Mouse (Mus musculus): ENCODE data around the gene Hoxa1. TPM values are rescaled to one million over a fixed set of nuclear protein-coding genes. Genes with fewer than 3 reads are reported as not detected.

The Hoxa1 gene
- total RNA-seq, 2 experiments from 2014 or later, result 0.29 to 0.43 TPM

- DNase-seq (ENCODE audit: low spot score in 2 of 2), result no peak
Measured at GRCm38 (mm10) chr6:52171938-52172337, 13.8 kb upstream of the Hoxa1 start.

GRCm38 (mm10) chr6:52171331-52171730 lies 13.2 kb upstream of the Hoxa1 start:
- DNase-seq (ENCODE audit: low spot score in 2 of 2), result no peak

GRCm38 (mm10) chr6:52170898-52171223 lies 12.7 kb upstream of the Hoxa1 start:
- DNase-seq (ENCODE audit: low spot score in 2 of 2), result no peak

GRCm38 (mm10) chr6:52170166-52170897 lies 12.2 kb upstream of the Hoxa1 start:
- no peak for DNase-seq (ENCODE audit: low spot score in 2 of 2)

GRCm38 (mm10) chr6:52169499-52170165 lies 11.5 kb upstream of the Hoxa1 start:
- no peak for DNase-seq (ENCODE audit: low spot score in 2 of 2)

GRCm38 (mm10) chr6:52168191-52169055 lies 10.3 kb upstream of the Hoxa1 start:
- no peak for DNase-seq (ENCODE audit: low spot score in 2 of 2)

- DNase-seq (ENCODE audit: low spot score in 2 of 2), result no peak
Measured at GRCm38 (mm10) chr6:52167736-52168161, 9.6 kb upstream of the Hoxa1 start.

- no peak for DNase-seq (ENCODE audit: low spot score in 2 of 2)
Measured at GRCm38 (mm10) chr6:52167176-52167575, 9.1 kb upstream of the Hoxa1 start.

GRCm38 (mm10) chr6:52166431-52167077 lies 8.4 kb upstream of the Hoxa1 start:
- DNase-seq (ENCODE audit: low spot score in 2 of 2), result no peak

GRCm38 (mm10) chr6:52165441-52166370 lies 7.6 kb upstream of the Hoxa1 start:
- DNase-seq (ENCODE audit: low spot score in 2 of 2), result peak in 1 of 2 experiments; percentile 51

- DNase-seq (ENCODE audit: low spot score in 2 of 2), result peak in 1 of 2 experiments; percentile 30
Measured at GRCm38 (mm10) chr6:52164626-52165440, 6.7 kb upstream of the Hoxa1 start, which contains the start of gene Hoxa2. Gene Hoxa2, minus strand, starts transcription at chr6:52164831.

GRCm38 (mm10) chr6:52164051-52164625 lies 6.0 kb upstream of the Hoxa1 start:
- peak; percentile 36 to 42 for DNase-seq (ENCODE audit: low spot score in 2 of 2)

GRCm38 (mm10) chr6:52163366-52164031 lies 5.4 kb upstream of the Hoxa1 start:
- no peak for DNase-seq (ENCODE audit: low spot score in 2 of 2)

GRCm38 (mm10) chr6:52162611-52163365 lies 4.7 kb upstream of the Hoxa1 start:
- DNase-seq (ENCODE audit: low spot score in 2 of 2), result no peak

GRCm38 (mm10) chr6:52162093-52162380 lies 3.9 kb upstream of the Hoxa1 start:
- no peak for DNase-seq (ENCODE audit: low spot score in 2 of 2)

- DNase-seq (ENCODE audit: low spot score in 2 of 2), result no peak
Measured at GRCm38 (mm10) chr6:52161336-52162092, 3.4 kb upstream of the Hoxa1 start.

Measured in adrenal gland, adult 18-20 months (tissue).